Mouse (Mus musculus): Measurements from ENCODE around the gene Crk.

Gene Crk

DNA sequence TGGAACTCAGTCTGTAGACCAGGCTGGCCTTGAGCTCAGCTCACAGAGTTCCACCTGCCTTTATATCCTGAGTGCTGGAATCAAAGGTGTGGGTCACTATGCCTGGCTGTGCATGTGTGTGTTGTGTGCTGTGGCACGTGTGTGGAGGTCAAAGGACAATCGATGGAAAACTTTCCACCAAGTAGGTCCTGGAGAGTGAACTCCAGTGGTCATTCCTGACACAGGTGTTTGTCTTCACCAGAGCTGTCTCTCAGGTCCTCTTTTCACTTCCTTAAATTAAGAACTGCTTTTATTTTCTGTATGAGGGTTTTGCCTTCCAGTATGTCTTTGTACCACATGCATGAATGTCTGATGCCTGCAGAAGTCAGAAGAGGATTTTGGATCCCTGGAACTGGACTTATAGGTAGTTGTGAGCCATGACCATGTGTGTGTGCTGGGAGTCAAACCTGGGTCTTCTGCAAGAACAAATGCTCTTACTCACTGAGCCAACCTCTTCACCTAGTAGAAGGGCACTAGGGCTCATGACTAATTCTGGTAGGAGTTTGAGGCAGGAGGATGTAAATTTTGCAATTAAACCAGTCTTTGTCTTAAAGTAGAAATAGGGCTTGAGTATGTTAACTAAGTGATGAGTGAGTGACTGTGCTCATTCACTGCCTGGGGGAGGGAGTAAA lies 58.9 kb downstream of the Crk start:
- DNase-seq (ENCODE audit: low spot score in 2 of 2), result no peak

- no peak for DNase-seq (ENCODE audit: low spot score in 2 of 2)
Observed at GRCm38 (mm10) chr11:75738477-75738821, 59.4 kb downstream of the Crk start.

GRCm38 (mm10) chr11:75740204-75740603 lies 61.1 kb downstream of the Crk start:
- DNase-seq (ENCODE audit: low spot score in 2 of 2), result no peak

DNA sequence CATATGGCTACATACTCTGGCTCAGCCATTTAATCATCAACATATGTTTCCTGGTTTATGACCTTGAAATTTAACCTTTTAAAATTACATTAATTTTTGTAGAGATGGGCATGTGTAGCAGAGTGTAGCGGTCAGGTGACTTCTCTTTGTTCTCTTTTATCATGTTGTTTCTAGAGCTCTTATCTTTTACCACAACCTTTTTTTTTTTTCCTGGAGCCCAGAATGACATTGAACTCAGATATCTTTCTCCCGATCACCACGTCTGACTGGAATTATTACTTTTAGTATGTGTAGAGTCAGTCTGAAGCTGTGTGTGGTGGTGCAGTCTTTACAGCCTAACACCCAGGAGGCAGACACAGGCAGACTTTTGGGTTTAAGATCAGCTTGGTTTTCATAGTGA lies 62.6 kb downstream of the Crk start:
- DNase-seq (ENCODE audit: low spot score in 2 of 2), result no peak

- DNase-seq (ENCODE audit: low spot score in 2 of 2), result no peak
Observed at GRCm38 (mm10) chr11:75744761-75745160, 65.7 kb downstream of the Crk start.

DNA sequence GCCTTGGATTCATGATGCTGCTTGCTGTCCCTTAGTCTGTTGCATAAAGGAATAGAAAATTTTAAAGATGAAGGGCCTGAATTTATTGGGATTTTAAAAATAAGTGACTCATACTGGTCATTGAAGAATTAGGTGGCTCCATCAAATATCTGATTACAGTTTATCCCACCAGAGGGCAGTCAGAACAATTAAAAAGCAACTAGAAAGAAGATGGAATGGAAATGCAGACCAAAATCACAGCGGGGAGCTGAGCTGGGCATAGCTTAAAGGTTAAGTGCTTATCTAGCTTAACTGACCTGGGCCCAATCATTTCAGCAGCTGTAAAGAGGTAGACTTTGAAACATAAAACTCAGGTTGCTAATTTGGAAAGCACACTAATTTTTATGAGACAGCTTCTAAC lies 71.5 kb downstream of the Crk start:
- no peak for DNase-seq (ENCODE audit: low spot score in 2 of 2)

DNA sequence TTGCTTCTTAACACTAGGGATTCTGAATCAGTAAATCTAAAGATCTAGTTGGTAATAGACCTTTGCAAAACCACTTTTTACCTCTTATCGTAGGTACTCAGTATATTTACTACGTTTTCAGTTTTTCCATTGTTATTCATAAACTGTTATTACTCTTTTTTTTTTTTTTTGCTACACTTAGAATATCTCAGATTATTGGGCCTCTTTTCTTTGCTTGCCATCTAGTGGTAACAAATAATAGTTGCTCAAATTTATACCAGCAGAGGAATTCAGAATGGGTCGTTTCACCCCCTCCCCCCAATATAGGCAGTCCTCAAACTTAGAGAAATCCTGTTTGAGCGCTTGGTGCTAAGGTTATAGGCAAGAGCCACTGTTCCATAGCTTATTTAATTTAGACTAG lies 72.0 kb downstream of the Crk start:
- no peak for DNase-seq (ENCODE audit: low spot score in 2 of 2)
